Mouse (Mus musculus) liver, embryonic 11.5 days (tissue): ENCODE data around the gene D930007J09Rik. TPM values are rescaled to one million over a fixed set of nuclear protein-coding genes. Genes with fewer than 3 reads are reported as not detected.

ENCODE experiments used
- ATAC-seq: fragments of 200-750 bp; cut with Nextera tagmentation; replicated peaks from 2 replicates; pipeline ENCODE4 v1.8.0; 2017; ENCODE audit warnings: moderate number of reproducible peaks, mild to moderate bottlenecking, moderate TSS enrichment, moderate library complexity; ENCODE audit not compliant: low FRiP score
- DNase-seq: peaks from one replicate; pipeline ENCODE4 v3.0.0-alpha.2; 2017; ENCODE audit warnings: low spot score
- H3K27ac ChIP-seq: fragments of 300-500 bp; sonication (generic); 2 replicates; pipeline ENCODE4 v1.5.1; 2014; ENCODE audit warnings: mild to moderate bottlenecking, low read depth, low read length, control low read depth
- H3K27me3 ChIP-seq: fragments of 300-500 bp; sonication (generic); replicated peaks from 2 replicates; pipeline ENCODE4 v1.6.1; 2014; ENCODE audit warnings: low read length, mixed read lengths; ENCODE audit not compliant: control insufficient read depth, insufficient read depth
- H3K36me3 ChIP-seq: fragments of 300-500 bp; sonication (generic); 2 replicates; pipeline ENCODE4 v1.6.1; 2014; ENCODE audit warnings: mild to moderate bottlenecking, low read length, moderate library complexity, mixed read lengths; ENCODE audit not compliant: control insufficient read depth, insufficient read depth
- H3K4me1 ChIP-seq: fragments of 300-500 bp; sonication (generic); replicated peaks from 2 replicates; pipeline ENCODE4 v1.6.1; 2014; ENCODE audit warnings: low read length, mixed read lengths; ENCODE audit not compliant: control insufficient read depth, insufficient read depth
- H3K4me2 ChIP-seq: fragments of 300-500 bp; sonication (generic); 2 replicates; pipeline ENCODE4 v1.6.1; 2014; ENCODE audit warnings: mild to moderate bottlenecking, control low read depth, moderate library complexity
- H3K4me3 ChIP-seq: fragments of 300-500 bp; sonication (generic); 2 replicates; pipeline ENCODE4 v1.5.1; 2014; ENCODE audit warnings: low read depth, low read length, control low read depth
- H3K9ac ChIP-seq: fragments of 300-500 bp; sonication (generic); 2 replicates; pipeline ENCODE4 v1.6.1; 2014; ENCODE audit warnings: low read depth, low read length, control low read depth
- H3K9me3 ChIP-seq: fragments of 300-500 bp; sonication (generic); 2 replicates; pipeline ENCODE4 v1.6.1; 2016; ENCODE audit warnings: low read length, inconsistent platforms, mixed read lengths; ENCODE audit not compliant: control insufficient read depth
- WGBS: fragments of 180-500 bp; shearing (Covaris S2); extraction: QIAGEN DNeasy Blood & Tissue Kit; methylation state at CpG from one replicate; pipeline ENCODE4 v1.1.7; 2014; 5-methylcytosine and 5-hydroxymethylcytosine counted together
- polyA plus RNA-seq: library from polyadenylated mRNA; unstranded; fragments of >200 nt; fragmentation: Nextera tagmentation; extraction: Ambion mirVana; gene quantifications from 2 replicates; pipeline ENCODE4 v1.2.1, GENCODE M21; 2014

Gene D930007J09Rik
- polyA plus RNA-seq, 1 experiment from 2014 or later, result not detected

DNA sequence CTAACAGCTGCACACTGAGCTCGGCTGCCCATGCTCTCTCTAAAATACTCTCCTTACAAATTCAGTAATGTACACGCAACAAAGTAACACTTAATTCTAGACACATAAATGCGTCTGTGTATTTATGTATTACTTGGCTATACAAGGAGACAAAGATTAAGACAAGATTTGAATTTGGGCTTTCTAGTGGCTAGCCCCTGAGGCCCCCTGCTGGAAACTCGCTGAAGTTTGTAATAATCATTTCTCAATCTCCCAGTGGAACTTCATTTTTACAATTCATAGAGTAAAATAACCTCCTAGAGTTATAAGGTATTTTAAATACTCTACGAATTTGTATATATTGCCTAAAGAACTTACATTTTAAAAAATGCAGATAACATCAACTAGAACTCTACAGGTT lies 19.6 kb downstream of the D930007J09Rik start:
- Histone ChIP-seq H3K4me2 (no peak overlapping the region), H3K36me3 (no peaks in the 10 kb centered on the region), H3K4me1 (no peaks in the 10 kb centered on the region), H3K9me3 (no peaks in the 10 kb centered on the region), H3K9ac (no peak overlapping the region), H3K27ac (no peak overlapping the region), H3K27me3 (no peaks in the 10 kb centered on the region), H3K4me3 (no peak overlapping the region)
- ATAC-seq, result no peak
- 58% methylated on average over 5 of the region's 5 CpGs for WGBS
- no peak for DNase-seq

- ATAC-seq, result no peak
- 66% methylated on average over 3 of the region's 3 CpGs for WGBS
- no peak for DNase-seq
These were observed 23.8 kb downstream of the D930007J09Rik start for GRCm38 (mm10) chr13:32778861-32779260.

DNA sequence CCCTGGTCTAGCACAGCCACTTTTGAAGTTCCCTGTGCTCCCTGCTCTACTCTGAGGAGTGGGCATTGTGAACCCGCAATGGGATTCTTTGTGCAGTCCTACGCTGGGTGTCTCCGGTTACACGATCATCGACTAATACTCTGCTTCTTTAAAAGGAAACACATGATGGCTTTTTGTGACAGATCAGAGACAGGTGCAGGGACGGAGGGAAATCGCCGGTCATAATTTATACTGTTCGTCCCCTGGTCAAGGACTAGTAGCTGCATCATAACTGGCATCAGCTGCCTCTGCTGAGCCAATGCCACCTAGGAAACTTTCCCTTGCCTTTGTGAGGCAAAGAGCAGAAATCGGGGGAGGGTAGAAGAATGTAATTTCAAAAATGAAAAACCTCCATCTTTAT lies 26.3 kb downstream of the D930007J09Rik start:
- DNase-seq, result no peak
- H3K4me3 ChIP-seq, result no peak overlapping the region
- ATAC-seq, result no peak
- no peaks in the 10 kb centered on the region for H3K4me1 ChIP-seq
- H3K9ac ChIP-seq, result no peak overlapping the region
- no peaks in the 10 kb centered on the region for H3K9me3 ChIP-seq
- H3K27ac ChIP-seq, result no peak overlapping the region
- H3K27me3 ChIP-seq, result no peaks in the 10 kb centered on the region
- 87% methylated on average over 10 of the region's 10 CpGs for WGBS
- H3K36me3 ChIP-seq, result no peaks in the 10 kb centered on the region
- H3K4me2 ChIP-seq, result no peak overlapping the region

More at GRCm38 (mm10) chr13:32778861-32779260, 23.8 kb downstream of the D930007J09Rik start:
- Histone ChIP-seq H3K9ac (no peak overlapping the region), H3K4me2 (no peak overlapping the region), H3K4me3 (no peak overlapping the region), H3K27me3 (no peaks in the 10 kb centered on the region), H3K36me3 (no peaks in the 10 kb centered on the region), H3K4me1 (no peaks in the 10 kb centered on the region), H3K27ac (no peak overlapping the region), H3K9me3 (no peaks in the 10 kb centered on the region)

GRCm38 (mm10) chr13:32775889-32776288 lies 26.8 kb downstream of the D930007J09Rik start:
- Histone ChIP-seq H3K27ac (no peak overlapping the region), H3K9ac (no peak overlapping the region), H3K4me2 (no peak overlapping the region), H3K4me1 (no peaks in the 10 kb centered on the region), H3K36me3 (no peaks in the 10 kb centered on the region), H3K4me3 (no peak overlapping the region), H3K27me3 (no peaks in the 10 kb centered on the region), H3K9me3 (no peaks in the 10 kb centered on the region)
- DNase-seq, result no peak
- 86% methylated on average over 9 of the region's 9 CpGs for WGBS
- no peak for ATAC-seq

DNA sequence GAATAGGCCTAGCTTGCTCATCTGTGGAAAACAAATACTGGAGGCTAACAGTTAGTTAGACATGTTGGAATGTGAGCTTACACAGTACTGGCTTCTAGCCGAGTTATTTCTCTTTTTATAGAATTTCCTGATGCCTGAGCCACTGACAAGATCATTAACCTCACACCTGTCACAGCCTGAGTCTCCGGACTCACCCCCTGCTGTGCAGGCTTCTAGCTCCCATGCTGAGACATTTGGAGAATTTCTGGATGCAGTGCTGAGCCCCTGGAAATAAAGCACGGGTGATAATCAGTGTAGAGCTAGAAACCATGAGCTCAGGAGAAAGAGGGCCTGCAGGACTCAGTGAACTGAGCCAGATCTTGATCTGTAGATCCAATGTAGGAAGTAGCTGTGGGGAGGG lies 32.7 kb downstream of the D930007J09Rik start:
- Histone ChIP-seq H3K4me2 (no peak overlapping the region), H3K36me3 (no peaks in the 10 kb centered on the region), H3K27me3 (no peaks in the 10 kb centered on the region), H3K9ac (no peak overlapping the region), H3K4me1 (no peaks in the 10 kb centered on the region), H3K9me3 (no peaks in the 10 kb centered on the region), H3K27ac (no peak overlapping the region), H3K4me3 (no peak overlapping the region)
- ATAC-seq (no peak), DNase-seq (no peak)
- 26% methylated on average over 3 of the region's 3 CpGs for WGBS

DNA sequence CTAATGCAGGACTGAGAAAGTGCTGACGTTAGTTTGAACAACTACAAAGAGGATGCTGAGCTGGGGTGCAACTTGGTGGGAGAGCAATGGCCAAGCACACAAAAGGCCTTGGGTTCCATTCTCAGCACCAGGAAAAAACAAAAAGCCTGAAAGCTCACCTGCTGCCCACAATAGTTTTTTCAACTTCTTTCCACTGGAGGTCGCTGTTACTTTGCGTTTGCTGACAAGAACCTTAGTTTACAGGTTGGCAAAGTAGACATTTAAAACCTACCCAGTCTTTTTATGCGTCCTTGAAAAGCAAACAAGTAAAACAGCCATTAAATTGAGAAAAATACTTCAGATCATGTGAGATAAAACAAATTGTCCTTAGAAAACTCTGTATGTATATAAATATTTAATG lies 34.5 kb downstream of the D930007J09Rik start:
- no peak overlapping the region for H3K27ac ChIP-seq
- no peak overlapping the region for H3K9ac ChIP-seq
- no peaks in the 10 kb centered on the region for H3K36me3 ChIP-seq
- no peaks in the 10 kb centered on the region for H3K9me3 ChIP-seq
- no peak overlapping the region for H3K4me2 ChIP-seq
- DNase-seq (no peak), ATAC-seq (no peak)
- no peaks in the 10 kb centered on the region for H3K27me3 ChIP-seq
- H3K4me3 ChIP-seq, result no peak overlapping the region
- H3K4me1 ChIP-seq, result no peaks in the 10 kb centered on the region
- WGBS, result 11% methylated on average over 4 of the region's 4 CpGs

GRCm38 (mm10) chr13:32764448-32764847 lies 38.2 kb downstream of the D930007J09Rik start:
- Histone ChIP-seq H3K27ac (no peak overlapping the region), H3K36me3 (no peaks in the 10 kb centered on the region), H3K9me3 (no peaks in the 10 kb centered on the region), H3K9ac (no peak overlapping the region), H3K4me3 (no peak overlapping the region), H3K4me1 (no peaks in the 10 kb centered on the region), H3K4me2 (no peak overlapping the region), H3K27me3 (no peaks in the 10 kb centered on the region)
- WGBS, result 46% methylated on average over 7 of the region's 7 CpGs
- ATAC-seq (no peak), DNase-seq (no peak)

DNA sequence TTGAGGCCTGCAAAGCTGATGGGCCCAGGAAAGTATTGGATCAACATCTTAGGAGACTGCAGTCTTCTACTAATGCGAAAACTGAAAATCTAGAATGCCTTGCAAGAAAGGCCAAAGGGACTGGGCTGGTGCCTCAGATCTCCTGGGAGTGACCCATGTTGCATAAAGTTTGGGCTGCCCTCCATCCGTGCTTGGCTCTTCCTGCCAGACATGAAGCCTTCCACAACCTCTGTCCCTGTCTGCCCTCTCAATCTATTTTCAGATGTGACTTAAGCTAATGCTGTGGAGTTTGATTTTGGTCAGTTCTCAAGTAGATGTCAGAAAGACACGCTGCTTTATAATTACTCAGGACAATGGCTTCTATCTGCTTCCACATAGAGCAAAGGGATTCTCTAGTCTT lies 39.5 kb downstream of the D930007J09Rik start:
- Histone ChIP-seq H3K4me2 (no peak overlapping the region), H3K4me1 (no peaks in the 10 kb centered on the region), H3K27ac (no peak overlapping the region), H3K36me3 (no peaks in the 10 kb centered on the region), H3K4me3 (no peak overlapping the region), H3K9ac (no peak overlapping the region), H3K9me3 (no peaks in the 10 kb centered on the region), H3K27me3 (no peaks in the 10 kb centered on the region)
- no peak for ATAC-seq
- DNase-seq, result no peak
- 78% methylated on average over 3 of the region's 3 CpGs for WGBS

DNA sequence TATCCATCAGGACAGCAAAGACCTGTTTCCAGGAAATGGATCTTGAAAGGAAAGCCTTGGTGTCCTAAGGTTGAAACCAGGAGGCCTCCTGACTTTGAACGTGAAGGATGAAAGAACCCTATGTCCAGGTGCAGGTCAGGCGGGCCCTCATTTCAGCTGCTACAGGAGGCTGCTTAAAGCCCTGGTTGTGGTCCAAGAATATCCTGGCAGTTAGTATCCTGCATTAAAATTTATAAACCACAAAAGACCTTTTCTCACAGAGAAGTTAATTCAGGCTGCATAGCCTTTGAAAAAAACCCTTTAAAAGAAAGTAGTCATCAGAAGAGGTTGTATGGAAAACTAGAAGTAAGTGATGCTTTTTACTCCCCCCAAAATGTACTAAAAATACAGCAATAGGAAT lies 41.9 kb downstream of the D930007J09Rik start:
- Histone ChIP-seq H3K4me1 (no peaks in the 10 kb centered on the region), H3K4me3 (no peak overlapping the region), H3K36me3 (no peaks in the 10 kb centered on the region), H3K27me3 (no peaks in the 10 kb centered on the region), H3K9me3 (no peaks in the 10 kb centered on the region), H3K4me2 (no peak overlapping the region), H3K27ac (no peak overlapping the region), H3K9ac (no peak overlapping the region)
- ATAC-seq (no peak), DNase-seq (no peak)
- 77% methylated on average over 2 of the region's 2 CpGs for WGBS
